Mouse (Mus musculus) stomach, postnatal 0 days (tissue): ENCODE measurements around the gene Ush2a.

Experiments used
- CTCF ChIP-seq: IDR thresholded peaks from 2 replicates; pipeline ENCODE4 v1.5.1; 2016; ENCODE audit warnings: antibody characterized with exemption, low read depth, mild to moderate bottlenecking, moderate library complexity
- EP300 ChIP-seq: optimal IDR thresholded peaks from 2 replicates; pipeline ENCODE3; 2016; ENCODE audit warnings: antibody characterized with exemption

DNA sequence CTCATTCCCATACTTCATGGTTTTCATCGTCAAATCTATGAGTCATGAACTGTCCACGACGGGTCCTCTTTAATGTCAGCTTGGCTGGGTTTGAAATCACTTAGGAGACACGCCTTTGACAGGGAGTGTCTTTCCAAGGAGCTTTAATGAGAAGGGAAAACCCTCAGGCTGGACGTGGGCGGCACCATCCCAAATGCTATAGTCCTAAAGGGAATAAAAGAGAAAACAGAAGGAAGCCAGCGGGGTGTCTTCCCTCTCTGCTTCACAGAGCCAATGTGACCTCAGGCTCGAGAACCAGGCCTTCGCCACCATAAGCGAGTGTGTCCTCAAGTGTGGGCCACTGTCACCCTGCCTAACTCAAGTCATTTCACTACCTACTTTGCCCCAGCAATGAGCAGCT lies 523.2 kb downstream of the Ush2a start:
- TF ChIP-seq CTCF (no peak), EP300 (no peak)
